Mouse (Mus musculus) stomach, postnatal 0 days (tissue): ENCODE measurements at regions not wholly inside any gene's neighbourhood (a gene's known extent, or its start where the extent isn't known, plus 50 kb on each side); places are given as distances from the start of the nearest gene placed in this dataset.

Experiments
- CTCF ChIP-seq: IDR thresholded peaks from 2 replicates; pipeline ENCODE4 v1.5.1; 2016; ENCODE audit warnings: antibody characterized with exemption, low read depth, mild to moderate bottlenecking, moderate library complexity
- EP300 ChIP-seq: optimal IDR thresholded peaks from 2 replicates; pipeline ENCODE3; 2016; ENCODE audit warnings: antibody characterized with exemption

DNA sequence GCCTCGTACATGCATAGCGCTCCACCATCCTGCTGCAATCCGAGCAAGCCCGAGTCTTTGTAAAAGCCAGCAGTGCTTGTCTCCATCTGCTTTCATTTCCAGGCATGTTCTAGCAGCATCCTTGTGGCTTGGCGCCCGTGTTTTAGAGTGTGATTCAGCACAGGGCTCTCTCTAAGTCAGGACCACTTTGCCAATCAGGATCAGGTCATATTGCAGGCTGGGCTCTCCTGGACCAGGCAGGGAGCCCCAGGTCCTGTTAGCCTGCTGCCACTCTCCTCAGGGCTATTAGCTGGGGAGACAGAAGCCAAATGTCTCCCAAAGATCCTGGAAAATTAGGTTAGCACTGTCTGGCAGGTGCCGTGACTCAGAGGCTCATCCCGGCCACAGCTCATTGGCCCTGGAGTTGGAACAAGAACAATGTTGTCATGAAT lies 70.8 kb upstream of the Smg1 start:
- TF ChIP-seq CTCF, result no peak
- no peak for TF ChIP-seq EP300
